Mouse (Mus musculus) heart, adult 8-10 months (tissue): ENCODE measurements around the gene Phb2. TPM values are rescaled to one million over a fixed set of nuclear protein-coding genes. Genes with fewer than 3 reads are reported as not detected.

Source experiments
- DNase-seq: peaks from one replicate; pipeline ENCODE4 v3.0.0; 2022; ENCODE audit warnings: low spot score
- total RNA-seq, 4 experiments: library from RNA; stranded (reverse); gene quantifications; 2 replicates each; pipeline ENCODE4 v1.2.4; 2022

The Phb2 gene
- total RNA-seq, 4 experiments from 2014 or later: 251 to 296 (median 279) TPM

DNA sequence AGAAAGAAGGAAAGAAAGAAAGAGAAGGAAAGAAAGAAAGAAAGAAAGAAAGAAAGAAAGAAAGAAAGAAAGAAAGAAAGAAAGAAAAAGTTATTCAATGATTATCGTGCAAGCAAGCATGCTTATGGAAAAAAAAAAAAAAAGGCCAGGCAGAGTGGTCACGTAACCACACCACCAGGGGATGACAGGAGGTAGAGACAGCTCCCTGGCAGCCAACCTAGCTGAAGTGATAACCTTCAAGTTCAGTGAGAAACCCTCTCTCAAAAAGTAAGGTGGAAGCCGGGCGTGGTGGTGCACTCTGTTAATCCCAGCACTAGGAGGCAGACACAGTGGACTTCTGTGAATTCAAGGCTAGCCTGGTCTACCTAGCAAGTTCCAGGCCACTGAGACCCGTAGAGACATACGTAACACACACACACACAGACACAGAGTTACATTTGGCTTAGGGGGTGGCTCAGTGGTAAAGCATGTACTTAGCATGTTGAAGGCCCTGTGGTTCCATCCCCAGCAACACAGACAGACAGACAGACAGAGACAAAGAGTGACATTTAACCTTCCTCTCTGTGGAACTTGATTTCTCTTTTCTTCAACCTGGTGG, 10.8 kb downstream of the Phb2 start:
- no peak for DNase-seq

DNA sequence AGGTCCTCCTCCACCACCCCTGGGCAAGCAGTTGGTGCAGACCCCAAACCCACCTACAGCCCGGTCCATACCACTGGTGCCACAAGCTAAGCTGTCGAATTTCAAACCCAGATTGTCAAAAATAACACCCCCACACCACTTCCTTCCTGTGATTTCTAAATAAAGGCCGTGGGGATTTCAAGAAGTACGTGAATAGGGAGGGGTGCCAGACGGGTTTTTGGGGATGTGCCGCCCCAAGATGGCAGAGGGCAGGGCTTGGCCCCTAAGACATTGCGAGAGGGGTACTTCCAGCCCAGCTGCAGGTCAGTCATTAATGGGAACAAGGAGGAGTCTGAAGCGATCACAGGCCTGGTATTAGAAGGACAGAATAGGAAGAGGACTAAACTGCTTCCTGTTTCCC, 11.4 kb downstream of the Phb2 start:
- DNase-seq: no peak

DNA sequence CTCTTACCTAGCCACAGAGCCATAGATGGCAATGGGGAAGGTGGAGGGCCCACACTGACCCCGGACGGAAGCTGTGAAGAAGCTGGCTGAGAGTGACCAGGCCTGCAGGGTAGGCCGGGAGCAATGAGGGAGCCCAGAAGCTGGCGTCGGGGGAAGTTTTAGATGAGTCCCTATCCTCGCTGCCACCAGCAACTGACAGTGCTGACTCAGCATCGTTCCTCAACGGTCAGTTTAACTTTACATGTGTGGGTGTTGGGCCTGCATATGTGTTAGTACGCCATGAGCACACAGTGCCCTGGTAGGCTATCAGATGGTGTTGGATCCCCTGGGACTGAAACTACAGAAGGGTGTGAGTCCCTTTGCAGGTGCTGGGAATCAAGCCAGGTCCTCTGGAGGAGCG, 12.3 kb downstream of the Phb2 start:
- DNase-seq: no peak

DNA sequence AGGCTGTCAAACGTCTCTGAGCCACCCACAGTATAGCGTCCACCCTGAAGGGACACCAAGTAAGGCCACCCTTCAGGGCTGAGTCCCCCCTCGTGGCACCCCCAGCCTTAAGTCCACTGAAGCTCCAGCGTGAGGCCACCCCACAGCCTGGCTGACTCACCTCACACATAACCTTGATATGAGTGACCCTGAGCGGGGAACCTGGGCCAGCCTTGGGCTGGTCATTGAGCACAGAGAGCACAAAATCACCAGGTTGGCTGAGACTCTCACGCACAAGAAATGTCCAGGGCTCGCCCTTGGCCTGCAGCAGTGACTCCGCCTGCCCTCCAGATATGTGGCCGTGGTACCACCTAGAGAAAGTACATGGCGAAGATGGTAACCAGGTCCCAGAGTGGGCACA, 16.5 kb downstream of the Phb2 start:
- DNase-seq: no peak

DNA sequence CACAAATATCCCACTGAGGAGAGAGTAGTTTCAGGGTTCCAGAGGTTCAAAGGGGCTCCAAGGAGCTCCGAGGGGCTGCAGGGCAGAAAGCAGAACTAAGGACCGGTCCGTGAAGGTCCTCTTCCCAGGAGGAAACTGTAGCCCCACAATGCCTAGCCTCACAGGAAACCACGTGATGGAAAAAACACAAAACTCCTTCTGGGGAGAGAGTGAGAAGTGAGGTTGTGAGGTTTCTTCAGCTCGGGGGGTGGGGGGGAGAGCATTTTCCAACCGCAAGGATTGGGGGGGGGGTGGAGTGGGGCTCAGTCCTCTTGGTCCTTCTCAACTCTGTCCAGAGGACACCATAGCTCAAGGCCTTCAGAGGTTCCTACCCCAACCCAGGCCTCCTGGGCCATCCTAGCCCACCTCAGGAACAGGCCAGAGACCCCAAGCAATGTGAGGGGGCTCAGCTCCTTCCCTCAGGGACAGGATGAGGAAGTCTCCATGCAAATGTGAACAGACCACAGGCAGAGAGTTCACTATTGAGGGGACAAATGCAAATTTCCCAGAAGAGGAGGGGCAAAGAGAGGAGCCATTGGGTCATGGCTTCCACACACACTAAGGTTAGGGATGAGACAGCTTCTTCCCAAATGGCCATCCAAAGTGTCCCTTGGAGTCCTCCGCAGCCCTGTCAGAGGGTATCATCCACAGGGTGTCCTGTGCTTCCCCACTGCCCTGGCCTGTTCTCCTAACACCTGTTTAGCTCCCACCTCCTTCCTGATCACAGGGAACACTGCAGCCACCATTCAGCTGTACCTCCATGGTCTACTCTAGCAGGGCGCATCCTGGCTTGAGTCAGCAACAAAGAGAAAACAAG, 17.9 kb downstream of the Phb2 start:
- no peak for DNase-seq

DNA sequence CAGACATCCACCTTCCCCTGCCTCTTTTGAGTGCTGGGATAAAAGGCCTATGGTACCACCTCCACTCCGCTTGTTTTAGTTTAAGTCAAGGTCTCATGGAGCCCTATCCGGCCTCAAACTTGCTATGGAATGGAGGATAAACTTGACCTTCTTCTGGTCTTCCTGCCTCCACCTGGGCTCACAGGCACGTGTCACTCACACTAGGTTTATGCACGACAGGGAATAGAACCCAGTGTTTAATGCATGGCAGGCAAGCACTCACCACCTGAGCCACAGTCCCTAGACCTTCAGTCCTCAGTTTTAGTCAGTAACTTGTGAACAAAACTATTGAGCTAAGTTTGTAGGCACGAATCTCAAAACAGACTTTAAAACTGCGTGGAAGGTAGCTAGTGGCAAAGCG, 18.9 kb downstream of the Phb2 start:
- DNase-seq: no peak

DNA sequence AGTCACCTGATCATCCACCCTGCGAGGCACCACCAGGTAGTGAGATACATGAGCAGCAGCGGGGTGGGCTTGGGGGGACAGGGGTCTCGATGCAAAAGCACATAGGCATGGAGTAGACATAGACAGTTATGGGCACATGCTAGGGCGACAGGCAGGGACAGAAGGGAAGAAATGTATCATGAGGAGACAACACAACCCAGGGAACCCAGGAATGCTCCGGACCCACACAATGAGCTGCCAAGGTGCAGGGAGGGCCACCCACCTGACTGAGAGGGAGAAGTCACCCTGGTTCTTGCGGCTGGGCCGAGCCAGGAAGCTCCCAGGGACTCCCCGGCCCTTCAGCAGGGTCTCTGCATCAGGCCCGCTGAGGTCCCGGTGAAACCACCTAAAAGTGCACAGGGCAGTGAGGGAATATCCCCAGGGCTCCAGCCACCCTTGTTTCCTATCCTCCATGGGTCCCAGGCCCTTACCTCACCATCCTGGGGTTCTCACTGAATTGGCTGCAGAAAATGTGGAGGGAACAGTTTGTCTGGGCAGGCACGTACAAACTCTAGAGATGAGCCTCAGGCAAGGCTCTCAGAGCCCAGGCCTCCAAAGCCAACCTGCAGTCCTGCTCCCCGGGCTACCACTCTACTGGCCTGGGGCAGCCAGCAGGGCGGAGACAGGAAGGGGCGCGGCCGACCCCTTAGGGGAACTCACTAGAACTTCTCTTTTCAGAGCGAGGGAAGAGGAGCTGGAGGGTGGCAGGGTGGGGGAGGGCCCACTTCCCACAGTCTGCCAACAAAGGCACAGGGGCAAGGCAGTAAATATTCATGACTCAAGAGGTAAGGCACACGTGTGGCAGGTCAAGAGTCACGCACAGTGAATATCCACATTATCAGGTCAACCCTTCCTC, 20.6 kb downstream of the Phb2 start:
- DNase-seq: no peak

DNA sequence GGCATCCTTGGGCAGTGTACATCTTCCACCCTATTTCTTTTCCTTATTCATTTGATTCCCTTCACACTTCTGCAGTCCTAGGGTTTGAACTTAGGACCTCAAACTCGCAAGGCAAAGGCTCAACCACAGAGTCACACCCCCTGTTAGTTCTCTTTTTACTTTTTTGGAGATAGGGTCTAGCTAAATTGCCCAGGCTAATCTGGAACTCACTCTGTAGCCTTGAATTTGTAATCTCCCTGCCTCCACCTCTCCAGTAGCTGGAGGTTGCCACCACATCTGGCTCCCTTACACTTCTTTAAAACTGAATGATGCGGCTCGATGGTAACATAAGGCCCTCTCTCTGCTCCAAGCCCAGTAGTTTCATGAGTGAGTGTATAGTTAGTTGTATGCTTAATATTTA, 22.3 kb downstream of the Phb2 start:
- no peak for DNase-seq

DNA sequence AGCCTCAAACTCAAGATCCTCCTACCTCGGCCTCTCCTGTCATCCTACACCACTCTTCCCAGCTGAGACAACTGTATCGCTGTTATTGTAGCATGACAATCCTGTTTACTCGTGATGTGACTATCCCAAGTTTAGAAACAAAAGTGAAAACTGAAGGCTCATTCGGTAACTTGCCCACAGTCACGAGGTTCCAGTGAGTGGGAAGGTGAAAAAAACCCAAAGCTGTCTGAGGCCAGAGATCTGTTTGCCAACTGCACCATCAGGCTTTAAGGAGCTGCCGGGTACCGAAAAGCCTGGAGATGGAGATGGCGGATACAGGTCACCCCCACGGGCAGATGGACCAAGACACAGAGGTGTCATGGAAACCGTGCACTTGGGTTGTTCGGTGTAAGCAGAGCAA, 24.9 kb downstream of the Phb2 start:
- DNase-seq: no peak

DNA sequence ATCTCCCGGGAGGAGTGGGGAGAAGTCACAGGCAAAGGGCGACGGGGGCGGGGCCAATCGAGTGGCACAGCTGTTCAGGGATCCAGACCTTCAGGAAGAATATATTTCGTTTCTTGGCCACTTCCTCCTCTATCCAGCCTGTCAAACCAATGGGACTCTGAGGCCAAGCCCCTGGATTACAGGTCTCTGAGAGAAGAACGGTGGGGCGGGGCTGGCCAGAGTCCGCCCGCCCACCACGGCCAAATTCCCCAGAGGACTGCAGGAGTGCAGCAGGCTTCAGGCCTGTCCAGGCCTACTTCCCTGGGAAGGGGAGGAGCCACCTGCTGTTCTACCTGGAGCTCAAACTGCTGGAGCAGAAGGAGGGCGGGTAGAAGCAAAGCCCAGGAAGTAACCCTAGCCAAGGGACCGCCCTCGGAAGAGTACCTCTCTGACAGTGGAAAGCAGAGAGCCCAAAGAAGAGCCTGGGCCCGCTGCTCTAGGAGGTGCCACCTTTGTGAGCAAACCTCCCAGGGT, 26.4 kb downstream of the Phb2 start, which contains the start of gene Ptpn6:
TSS of gene Ptpn6 (minus strand) at position 204 of the 513 bp plus-strand sequence.
- DNase-seq: no peak

DNA sequence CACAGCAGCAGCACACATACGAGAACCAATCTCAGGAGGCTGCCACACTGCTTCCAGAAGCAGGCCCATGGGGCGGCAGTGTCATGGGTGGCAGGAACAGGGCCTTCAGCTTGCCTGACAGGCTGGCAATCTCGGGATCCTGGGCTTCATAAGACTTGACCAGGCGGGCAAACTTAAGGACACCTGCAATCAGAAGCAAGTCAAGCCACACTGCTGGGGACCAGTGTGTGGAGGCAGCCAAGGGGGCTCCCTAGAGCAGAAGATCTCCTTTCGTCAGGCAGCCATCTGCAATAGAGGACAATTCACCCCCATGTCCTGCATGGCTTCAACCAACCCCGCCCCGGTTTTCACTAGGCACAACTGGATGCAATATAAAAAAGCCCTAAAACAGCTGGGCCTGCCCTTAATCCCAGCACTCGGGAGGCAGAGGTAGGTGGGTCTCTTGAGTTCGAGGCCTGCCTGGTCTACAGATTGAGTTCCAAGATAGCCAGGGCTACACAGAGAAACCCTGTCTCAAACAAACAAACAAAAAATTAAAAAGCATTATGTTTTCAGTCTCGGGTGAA, 27.2 kb downstream of the Phb2 start:
- DNase-seq: no peak

DNA sequence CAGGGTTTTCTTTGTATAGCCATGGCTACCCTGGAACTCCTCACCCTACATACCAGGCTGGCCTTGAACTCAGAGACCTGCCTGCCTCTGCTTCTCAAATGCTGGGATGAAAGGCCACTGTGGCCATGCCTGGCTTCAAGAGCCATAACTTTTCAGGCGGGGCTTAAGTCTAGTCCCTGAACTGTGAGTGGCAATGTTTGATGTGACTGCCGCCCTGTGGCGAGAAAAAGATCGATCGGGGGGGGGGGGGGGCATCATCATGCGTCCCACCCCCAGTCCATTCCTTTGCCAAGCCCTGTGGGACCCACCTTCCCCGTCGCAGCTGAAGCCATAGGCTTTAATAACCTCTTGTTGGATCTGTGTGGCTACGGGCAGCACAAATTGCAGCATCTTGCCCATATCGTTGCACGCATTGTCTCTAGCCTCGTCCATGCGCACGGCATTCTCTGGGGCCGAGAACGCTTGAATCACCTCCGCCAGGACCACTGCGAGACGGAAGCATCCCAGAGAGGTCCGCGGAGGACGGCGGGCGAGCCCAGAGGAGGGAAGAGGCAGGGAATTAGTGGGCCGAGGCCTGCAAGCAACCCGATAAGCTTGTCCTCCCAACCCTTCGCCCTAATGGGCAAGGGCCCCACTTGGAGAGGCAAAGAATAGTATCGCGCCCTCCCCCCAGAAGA, 28.2 kb downstream of the Phb2 start:
- DNase-seq: no peak

DNA sequence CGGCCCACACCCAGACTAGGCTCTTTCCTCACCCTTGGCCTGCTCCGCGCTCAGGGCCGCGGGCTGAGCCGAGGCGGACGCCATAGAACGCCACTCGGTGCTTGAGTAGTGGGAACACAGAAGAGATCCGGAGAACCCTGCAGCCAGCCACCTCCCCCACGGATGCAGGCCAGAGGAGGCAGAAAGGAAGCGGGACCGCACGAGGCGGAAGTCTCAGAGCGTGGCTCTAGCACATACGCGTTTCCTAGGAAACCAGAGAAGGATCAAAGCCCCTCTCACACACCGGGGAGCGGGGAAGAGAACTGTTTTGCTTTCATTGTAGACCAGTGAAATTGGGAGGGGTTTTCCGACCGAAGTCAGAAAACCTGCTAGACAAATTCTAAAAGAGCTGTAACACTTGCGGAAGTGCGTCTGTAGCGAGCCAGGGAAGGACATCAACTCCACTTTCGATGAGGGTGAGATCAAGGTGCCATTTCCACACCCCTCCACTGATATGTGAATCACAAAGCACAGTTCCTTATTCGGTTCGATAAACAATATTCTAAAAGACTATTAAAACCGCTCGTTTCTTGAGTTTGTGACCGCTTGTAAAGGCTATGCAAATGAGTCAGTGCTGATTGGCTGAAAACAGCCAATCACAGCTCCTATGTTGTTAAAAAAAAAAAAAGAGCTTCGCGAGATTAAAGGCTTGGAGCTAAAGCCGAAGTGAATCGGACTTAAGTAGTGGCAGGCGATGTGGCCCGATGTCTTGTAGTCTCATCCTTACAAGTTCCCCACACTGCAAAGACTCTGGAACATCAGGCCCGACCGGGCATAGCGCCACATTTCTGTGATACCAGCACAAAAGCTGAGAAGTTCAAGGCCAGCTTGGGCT, 29.0 kb downstream of the Phb2 start, which contains the start of gene Grcc10:
TSS of gene Grcc10 (minus strand) at position 487 of the 874 bp plus-strand sequence.
- peak; percentile 90 for DNase-seq

DNA sequence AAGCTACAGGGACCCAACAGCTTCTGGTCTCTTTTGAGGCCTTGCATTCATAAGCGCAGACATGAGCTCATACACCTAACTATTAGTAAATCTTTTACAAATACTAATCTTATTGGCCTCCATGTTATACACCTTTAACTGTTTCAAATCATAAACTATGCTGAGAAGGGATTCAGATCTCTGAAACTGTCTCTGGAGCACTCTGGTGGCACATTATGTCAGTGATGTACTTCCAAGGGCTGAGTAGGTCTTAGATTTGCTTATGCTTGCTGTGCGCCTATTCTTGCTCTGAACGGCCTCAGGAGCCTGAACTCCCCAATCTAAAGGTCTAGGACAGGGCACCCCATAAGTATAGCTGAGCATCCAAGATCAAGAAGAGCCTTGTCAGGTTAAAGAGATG, 29.7 kb downstream of the Phb2 start:
- DNase-seq: no peak

DNA sequence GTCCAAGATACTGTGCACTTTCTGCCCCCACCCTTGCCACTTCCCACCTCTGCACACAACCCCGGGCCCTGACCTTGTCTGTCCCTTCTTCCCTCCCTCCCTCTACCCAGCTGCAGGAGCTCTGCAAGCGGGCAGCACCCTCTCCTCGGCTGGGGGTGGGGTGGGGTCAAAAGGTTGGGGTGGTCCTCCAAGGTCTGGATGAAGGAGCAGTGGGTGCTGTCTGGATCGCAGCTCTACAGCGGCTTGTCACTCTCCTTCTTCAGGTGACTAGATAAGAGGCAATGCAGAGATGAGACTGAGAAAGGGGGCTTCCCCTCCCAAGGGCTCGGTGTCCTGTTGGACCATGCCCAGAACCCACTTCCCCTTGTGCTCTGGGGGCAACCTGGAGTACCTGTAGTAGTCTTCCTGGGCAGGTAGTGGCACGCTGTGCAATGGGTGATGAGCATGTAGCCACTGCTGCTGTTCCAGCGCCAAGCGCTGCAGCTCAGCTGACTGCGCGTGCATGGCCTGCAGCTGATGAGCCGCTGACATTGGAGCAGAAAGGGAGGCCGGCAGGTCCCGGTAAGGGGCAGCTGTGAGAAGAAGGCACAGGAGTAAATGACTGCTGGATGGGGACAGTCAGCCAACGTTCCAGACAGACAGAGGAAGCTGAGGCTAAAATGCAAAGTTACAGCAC, 30.8 kb downstream of the Phb2 start:
- no peak for DNase-seq

DNA sequence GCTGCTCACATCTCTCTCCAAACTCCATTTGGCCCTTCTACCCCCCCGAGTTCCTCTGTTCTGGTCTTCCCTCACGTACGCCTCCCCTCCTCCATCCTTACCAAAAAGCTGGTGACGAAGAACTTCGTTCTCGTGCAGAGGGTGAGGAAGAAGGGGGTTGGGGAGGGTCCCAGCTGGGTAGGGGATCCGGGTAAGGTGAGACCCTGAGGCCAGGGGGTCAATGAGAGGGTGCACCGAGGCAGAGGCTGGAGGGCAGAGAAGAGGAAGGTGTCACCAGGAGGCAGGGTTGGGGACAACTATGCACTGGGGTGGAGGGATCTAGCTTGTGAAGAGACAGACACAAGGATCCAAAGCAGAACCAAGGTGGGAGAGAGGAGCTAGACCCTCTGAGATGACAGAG, 31.5 kb downstream of the Phb2 start:
- no peak for DNase-seq

DNA sequence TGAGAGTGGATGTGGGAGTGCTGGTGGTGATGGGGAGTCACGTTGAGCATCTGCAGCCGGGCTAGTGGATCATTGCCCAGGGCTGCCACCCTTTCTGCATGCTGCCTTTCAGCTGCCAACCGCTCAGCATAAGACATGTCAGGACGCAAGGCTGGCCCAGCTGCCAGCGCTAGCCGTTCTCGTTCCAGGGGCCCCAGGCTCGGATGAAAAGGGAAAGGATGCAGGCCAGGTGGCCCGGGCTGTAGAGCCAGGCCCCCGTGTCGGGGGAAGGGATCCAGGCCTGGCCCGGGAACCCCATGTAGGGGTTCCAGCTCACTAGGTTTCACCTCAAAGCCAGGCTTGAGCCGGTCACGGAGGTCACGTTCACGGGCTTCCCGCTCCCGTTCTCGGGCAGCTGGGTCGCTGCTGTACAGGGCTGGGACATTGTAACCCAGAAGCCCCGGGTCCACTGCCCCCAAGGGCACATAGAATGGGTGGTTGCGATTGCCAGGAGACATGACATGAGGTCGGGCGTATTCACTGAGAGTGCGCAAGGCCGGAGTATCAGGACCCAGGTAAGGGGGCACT, 32.7 kb downstream of the Phb2 start:
- DNase-seq: no peak

DNA sequence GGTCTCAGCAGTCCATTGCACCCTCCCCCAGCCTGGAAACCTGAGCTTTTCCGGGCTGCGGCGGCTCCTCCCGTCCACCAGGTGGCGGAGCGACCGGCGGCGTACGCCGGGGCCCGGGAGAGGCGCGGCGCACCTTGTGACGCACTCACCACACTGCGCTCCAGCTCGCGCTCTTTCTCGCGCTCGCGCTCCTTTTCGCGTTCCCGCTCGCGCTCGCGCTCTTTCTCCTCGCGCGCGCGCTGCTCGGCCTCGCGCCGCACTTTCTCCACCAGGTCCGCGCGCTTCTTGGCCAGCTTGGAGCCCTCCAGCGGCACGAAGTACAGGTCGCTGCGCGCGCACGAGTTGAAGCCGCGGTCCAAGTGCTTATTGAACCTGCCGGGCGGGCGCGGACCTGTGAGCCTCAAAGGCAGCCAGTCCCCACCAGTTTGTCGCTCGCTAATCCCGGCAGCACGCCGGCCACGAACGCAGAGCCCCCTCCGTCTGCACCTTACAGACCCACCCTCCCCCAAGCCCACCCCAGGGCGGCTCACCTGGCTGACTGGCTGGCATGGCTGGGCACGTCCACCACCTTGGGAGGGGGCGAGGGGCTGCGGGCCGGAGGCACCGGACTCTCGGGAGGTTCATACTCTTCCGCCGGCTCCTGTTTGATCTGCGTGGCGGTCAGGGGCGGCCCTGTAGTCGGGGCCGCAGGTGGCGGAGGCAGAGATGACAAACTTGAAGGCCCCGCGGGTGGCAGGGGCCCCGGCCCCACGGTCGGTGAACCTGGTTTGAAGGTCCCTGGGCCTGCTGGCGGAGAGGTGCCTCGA, 33.6 kb downstream of the Phb2 start:
- peak; percentile 90 for DNase-seq
